Mouse (Mus musculus) adrenal gland, postnatal 14 days (tissue): Measurements from ENCODE around the gene Szrd1. TPM values are rescaled to one million over a fixed set of nuclear protein-coding genes. Genes with fewer than 3 reads are reported as not detected.
"Not testable (repeated sequence)": the region's sequence is repeated elsewhere in the genome, so short reads cannot be mapped to it uniquely, and the experiment has no call there.

Experiments
- DNase-seq: peaks from one replicate; pipeline ENCODE4 v3.0.0; 2021; ENCODE audit warnings: mixed read lengths
- total RNA-seq: library from RNA; stranded (reverse); gene quantifications from 2 replicates; pipeline ENCODE4 v1.2.3, GENCODE M21; 2021

The Szrd1 gene
- total RNA-seq, 1 experiment from 2014 or later = 107 TPM

DNA sequence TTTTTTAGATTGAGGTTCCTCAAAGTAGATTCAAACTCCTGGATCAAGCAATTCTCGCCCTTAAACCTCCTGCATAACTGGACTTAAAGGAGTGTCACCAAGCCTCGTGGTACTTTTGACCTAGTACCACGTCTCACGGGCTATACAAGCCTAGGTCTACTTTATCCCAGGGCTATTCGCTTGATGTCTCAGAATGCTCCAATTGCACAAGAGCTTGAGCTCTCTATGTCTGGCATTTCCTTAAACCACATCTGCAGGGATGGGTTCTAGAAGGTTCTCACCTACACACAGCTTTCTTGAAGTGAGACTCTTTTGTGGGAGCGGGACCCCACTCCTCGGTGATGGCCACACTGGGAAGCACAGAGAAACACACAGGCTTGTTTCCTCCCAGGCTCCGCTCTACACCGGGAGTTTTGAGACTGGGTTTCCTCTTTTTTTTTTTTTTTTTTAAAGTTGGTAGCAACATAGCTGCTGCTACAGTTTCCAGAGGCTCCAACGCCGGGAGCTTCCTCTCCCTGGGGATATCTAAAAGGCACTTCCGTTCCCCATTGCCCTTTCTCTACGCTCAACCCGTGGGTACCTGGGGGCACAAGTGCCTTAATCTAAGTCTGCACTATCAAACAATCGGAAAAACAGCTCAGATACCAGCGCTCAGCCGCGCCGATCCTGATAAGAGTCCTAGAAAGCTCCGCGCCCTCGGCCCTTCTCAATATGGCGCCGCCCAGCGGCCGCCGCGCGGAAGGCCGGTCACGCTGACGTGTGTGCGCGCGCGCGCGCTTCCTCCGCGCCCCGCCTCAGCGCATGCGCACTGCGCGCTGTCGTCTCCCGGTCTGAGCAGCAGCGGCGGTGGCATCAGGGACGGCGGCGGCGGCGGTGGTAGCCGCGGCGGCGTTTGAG lies 7.8 kb upstream of the Szrd1 start, which contains the start of gene Fbxo42:
Fbxo42 (plus strand) TSS at position 802 of the 897 bp plus-strand sequence.
- DNase-seq = peak; percentile 96

DNA sequence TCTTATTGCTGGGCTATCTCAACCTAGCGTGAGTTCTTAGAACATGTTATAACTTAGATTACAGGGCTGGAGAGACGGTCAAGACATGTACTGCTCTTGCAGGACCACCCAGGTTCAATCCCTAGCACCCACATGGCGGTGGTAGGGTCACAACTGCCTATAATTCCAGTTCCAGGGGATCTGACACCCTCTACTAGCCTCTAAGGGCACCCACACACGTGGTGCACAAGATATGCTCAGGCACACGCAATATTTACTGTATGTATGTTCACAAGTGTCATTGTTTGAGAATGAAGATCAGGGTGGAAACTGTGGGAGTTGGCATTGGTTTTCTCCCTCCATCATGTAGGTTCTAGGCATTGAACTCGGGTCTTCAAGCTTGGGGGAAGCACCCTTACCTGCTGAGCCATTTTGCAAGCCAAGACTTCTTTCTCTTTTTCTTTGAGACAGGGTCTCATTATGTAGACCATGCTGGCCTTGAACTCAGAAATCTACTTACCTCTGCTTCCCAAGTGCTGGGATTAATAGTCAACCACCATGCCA lies 7.0 kb upstream of the Szrd1 start:
- DNase-seq = no peak

DNA sequence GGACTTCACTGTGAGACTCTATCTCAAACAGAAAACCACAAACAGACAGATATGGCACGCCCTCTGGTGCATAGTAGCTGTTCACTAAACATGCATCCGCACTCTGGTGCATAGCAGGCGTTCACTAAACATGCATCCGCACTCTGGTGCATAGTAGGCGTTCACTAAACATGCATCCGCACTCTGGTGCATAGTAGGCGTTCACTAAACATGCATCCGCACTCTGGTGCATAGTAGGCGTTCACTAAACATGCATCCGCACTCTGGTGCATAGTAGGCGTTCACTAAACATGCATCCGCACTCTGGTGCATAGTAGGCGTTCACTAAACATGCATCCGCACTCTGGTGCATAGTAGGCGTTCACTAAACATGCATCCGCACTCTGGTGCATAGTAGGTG lies 5.5 kb upstream of the Szrd1 start:
- not testable (repeated sequence) for DNase-seq

DNA sequence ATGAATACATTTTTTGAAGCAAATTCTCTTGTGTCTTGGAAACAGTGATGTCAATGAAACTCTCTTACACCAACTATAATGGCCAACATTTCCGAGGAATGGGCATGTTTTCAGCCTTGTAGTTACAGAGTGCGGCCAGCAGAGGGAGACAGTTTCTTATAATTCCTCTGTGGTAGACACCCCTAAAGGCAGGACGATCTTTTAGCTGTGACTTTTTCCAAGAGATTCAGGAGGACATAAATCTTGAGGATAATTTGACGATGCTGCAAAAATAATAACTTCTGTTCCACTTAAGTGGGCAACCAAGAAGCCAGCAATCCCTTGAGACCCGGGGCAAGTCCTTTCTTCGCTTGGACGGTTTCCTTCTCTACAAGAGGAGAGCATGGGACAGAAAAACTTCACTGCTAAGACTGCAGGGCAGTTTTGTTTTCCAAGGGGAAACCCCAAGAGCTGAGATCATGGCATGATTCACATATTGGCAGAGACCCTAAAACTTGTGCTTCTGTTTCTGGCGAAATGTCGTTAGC lies 2.8 kb upstream of the Szrd1 start:
- peak; percentile 83 for DNase-seq

DNA sequence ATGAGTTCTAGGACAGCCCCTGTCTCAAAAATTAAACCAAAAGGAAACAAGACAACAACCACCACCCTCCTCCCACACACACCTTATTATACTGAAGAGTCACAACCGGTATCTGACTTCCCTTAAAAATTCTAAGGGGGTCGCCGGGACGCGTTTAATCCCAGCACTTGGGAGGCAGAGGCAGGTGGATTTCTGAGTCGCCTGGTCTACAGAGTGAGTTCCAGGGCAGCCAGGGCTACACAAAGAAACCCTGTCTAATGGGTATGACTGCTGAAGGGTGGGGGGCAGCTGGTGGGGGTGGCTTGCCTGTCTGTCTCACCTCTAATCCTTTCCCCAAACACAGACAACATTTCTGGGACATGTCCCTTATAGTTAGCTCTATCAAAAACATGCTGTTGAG lies 1.4 kb upstream of the Szrd1 start:
- no peak for DNase-seq

DNA sequence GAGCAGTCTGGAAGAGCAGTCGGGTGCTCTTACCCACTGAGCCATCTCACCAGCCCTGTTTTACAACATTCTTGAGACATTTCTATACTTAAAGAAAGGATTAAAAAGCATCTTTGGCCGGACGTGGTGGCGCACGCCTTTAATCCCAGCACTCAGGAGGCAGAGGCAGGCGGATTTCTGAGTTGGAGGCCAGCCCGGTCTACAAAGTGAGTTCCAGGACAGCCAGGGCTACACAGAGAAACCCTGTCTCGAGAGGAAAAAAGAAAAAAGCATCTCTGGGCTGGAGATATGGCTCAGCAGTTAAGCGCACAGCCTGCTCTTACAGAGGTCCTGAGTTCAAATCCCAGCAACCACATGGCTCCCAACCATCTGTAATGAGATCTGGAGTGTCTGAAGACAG lies 779 bp upstream of the Szrd1 start:
- not testable (repeated sequence) for DNase-seq

DNA sequence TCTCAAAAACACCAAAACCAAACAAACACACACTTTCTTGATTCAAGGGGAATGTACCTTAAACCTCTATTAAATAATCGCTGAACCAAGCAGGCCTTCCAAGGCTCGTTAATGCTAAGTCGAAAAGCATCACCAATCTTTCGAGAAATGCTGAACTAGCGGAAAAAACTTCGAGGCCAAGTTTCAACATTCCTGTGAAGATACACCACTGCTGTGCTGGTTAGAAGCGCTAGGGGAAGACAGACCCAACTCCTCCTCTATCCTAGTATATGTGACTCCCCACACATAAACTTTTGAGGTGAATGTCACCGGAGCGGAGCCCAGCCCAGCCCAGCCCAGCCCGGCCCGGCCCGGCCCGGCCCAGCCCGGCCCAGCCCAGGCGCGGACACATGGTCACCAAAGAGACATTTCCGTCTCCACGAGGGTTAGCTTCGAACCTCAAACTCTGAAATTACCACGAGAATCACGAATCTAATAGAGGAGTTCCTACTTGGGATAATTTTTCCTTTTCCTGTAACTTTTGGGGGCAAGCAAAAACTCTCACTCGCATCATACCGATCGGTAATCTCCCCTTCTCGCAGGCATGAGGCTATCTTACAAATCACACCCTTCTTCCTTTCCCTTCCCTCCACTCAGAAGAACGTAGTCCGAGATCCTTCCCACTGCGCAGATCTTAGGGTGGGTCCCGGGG lies 1.0 kb downstream of the Szrd1 start:
- peak; percentile 36 for DNase-seq

DNA sequence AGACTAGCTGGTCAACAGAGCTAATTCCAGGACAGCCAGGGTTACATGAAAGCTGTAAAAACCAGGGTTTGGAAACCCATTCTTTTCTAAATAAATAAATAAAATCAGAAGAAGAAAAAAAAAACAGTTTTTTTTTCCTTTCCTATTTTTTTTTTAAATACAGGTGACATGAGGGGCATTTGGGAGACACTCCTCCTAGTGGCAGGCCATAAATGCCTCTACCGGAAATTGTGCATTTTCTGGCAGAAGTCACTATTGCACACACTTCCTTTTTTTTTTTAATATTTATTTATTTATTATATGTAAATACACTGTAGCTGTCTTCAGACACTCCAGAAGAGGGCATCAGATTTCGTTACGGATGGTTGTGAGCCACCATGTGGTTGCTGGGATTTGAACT lies 1.8 kb downstream of the Szrd1 start:
- not testable (repeated sequence) for DNase-seq

DNA sequence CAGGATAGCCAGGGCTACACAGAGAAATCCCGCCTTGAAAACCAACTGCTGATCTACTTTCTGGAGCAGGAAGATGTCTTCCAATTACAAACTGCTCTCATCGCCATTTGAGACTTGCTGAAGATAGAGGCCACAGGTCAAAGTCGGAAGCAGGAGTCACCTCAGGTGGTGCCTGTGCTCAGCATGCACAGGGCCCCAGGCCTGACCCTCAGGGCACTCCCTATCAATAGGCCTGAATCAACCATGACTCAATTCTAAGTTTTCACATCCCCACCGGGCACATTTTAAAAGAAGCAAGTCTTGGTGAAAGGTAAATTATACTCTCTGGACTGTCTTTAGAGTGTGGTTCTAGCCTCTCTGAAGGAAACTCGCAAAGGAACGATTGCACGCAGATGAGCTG lies 3.4 kb downstream of the Szrd1 start:
- no peak for DNase-seq

DNA sequence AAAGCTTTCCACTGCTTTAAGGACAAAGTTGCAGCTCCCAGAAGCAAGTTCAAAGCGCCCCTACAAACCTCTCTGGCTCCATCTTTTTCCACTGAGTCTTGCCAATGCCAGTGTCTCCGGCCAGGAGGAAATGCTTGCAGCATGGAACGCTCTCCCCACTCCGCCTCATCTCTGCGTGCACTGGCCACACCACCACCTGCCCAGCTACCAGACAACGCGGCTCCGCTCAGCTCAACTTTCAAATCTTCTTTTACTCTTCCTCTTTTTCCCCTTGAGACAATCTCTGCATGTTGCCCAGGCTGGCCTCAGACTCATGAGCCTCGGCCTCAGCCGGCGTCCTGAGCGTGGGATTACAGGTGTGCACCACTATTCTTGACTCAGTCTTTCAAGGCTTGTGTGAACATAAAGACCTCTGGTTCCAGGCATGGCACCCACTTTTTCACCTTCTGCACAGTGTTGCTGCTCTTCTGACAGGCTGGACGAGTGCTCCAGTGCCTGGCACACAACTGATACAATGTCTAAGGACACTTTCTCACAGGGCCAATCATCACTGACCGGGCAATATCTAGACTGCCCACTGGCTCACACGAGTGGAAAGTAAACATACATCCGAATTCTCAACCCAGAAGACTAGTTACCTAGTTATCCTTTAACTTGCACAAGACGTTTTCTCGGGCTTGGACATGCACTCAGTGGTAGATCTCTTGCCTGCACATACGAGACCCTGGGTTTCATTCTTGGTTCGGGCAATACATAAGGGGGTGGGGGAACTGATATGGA lies 4.6 kb downstream of the Szrd1 start:
- DNase-seq = no peak

DNA sequence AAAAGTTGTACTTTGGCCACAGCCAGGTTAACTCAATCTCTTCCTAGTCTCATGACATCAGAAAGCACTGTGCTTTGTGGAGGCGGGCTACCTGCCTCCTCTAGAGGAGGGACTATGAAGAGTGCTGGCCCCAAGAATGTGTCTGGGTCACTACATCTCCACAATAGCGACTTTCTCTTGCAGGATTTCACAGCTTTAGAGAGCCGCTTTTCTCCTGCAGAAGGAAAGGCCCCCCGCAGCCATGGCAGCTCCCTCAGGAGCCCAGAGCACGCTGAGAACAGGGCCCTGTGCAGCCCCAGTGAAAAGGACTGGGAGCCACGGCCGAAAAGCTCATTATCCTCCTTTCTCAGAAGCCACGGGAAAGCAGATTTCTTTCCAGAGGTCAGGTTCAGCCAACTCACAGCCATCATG lies 5.5 kb downstream of the Szrd1 start:
- DNase-seq = no peak

DNA sequence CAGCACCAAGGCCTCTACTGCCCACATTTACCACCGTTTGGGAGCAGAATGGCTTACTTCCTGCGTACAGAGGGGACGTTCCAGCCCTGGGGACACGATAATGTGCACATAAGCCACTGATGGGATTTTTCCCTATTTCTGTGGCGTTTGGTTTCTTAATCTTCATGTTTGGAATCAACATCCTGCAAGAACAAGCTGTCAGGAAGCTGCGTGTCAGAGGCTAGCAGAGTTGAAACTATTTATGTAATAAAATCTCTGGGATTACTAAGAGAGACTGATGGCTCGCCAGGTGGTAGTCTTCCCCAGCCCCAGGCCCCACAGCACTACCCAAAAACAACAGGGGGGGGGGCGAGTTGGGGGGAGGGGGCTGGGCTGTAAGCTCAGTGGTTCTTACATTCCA lies 6.3 kb downstream of the Szrd1 start:
- no peak for DNase-seq

DNA sequence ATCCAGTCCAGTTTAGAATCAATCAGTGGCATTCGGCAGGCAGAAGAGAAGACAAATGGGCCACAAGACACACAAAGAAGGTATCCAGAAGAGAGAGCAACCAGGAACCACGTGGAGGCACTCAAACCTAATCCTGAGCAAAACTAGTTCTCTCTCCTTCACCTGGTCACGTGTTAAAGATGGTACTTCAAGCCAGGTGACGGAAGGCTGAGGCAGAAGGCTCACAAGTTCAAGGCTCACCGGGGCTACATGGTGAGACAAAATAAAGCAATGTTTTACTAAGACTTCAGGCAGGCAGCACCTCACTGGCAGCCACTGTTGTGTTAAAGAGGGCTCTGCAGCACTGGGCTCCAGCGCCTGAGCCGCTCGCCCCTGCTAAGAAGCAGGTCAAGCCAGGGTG lies 7.4 kb downstream of the Szrd1 start:
- no peak for DNase-seq

DNA sequence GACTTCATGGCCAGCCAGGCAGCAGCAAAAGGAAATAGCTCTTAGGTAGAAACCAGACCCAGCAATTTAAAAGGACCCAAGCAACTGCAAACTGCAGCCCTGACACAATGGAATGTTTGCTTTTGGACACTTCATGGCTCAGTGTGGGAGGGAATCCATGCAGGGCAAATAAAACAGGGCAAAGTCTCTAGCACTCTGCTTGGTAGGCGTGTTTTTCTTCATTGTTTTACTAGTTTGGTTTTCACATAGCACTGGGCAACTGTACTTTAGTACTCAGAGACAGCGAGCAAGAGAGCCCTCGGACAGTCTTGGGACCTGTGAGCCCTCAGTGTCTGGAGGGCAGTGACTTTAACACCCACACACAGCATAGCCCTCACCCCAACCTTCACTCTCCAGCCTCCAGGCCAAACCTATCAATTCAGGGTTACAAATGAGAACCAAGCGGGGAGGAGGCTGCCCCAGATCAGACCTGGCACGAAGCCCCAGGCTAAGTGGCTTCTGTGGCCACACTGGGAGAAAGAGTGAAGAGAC lies 8.0 kb downstream of the Szrd1 start:
- DNase-seq = peak; percentile 60

DNA sequence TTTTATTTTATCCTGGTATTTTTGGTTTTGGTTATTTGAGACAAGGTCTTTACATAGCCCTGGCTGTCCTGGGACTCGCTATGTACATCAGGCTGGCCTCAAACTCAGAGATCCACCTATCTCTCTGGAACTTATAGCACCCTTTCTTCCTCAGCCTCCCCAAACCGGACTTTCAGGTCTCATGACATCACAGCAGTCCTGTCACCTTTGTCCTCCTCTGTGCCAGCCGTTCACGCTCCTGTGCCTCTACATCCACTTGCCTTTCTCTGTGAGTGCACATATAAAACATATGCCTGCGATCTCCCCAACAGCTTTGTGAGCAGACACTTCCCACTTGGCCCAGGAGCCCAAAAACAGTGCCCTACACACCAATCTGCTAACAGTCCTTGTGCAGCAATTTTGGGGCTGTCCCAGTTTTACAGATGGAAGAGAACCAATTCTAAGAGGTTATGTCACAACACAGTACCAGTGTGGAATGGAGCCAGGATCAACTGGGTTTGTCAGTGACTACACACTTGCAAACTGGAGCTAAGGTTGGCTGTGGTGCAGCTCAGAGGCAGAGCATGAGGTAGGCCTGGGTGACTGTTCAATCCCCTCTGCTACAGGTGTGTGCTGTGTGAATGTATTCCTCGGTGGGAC lies 8.8 kb downstream of the Szrd1 start:
- DNase-seq = peak; percentile 79

DNA sequence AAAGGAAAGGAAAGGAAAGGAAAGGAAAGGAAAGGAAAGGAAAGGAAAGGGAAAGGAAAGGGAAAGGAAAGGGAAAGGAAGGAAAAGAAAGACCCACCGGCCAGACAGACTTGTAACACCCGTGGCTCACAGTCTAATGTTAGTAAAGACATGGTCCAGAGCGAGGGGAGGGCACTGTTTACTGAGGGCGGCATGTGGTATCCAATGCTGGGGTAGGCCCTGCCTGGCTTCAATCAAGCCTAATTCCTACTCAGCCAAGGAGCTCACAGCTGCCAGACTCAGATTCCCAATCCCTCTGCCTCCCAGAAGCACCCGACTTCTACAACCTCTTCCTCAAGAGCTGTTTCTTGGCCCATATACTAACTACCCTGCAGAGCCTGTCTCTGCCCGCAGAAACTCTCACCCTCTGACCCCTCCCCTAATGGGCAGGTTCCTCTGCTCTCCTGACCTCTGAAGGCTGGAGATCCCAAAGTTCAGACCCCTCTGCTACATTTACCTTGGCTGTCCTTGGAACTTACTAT lies 10.3 kb downstream of the Szrd1 start:
- DNase-seq = no peak

DNA sequence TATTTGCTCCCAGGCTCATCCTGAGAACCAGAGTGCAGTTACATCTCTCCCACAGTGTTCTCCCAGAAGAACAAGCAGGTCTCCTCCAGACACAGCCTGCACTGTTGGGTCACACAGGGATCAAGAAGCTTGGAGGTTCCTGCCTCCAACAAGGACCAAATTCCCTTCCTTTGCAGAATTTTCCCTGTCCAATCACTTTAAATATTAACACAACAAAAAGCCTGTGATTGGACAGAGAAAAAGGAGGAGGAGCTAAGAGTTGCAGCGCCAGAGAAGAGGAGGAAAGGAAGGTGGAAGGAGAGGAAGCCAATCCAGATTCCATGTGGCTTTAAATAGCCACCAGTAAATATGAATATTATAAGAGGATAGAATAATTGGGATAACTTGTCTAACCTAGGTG lies 16.5 kb downstream of the Szrd1 start:
- DNase-seq = no peak

DNA sequence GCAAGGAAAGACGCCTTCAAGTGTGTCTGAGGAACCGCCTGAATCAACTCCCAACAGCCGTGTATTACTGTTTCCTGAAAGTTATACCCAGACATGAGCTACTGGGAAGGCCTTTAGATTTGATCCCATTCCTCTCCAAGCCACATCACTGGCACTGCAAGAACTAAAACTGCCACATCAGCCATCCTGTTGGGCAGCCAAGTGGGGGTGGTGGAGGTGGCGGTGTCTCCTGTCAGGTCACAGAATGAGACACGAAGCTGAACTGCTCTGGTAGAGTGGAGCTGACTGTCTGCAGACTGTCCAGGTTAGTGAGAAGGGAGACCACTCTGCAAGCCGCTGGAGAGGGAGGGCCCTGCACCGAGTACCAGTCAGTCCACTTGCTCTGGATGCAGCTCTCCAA lies 16.9 kb downstream of the Szrd1 start:
- no peak for DNase-seq

DNA sequence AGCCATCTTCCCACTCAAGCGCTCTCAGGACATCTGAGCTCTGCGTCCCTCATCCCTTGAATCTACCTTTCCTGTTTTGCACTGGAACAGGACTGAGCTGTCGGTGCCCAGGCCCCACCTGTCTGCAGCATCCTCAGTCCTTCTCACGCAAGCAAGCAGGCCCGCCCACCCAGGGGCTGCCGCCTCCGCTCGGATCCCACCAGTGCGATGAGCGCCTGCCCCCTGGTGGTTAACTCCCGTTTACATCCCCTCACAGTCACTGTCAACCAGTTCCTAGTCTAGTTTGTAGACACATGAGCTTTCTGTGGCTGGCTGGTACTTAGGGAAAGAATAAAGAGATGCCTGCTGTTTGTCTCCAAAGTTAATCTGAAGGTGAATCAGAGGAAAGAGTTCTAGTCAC lies 18.9 kb downstream of the Szrd1 start:
- DNase-seq = peak; percentile 69

DNA sequence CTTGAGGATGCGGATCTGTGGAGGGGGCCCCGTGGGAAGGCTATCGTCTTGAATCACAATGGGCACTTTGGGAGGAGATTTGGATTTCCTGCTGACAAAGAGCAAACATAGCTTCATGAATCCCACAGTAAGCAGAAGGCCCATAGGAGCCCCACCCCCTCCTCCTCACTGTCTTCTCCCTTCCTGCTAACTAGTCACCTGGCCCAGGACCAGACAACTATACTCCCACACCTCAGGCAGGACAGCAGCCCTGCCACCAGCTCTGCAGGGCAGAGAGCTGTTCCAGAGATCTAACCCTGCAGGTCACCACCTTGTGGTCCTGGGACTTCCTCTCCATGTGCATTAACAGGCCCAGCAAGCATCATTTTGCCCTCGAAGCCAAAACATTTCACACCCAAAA lies 20.9 kb downstream of the Szrd1 start:
- no peak for DNase-seq

DNA sequence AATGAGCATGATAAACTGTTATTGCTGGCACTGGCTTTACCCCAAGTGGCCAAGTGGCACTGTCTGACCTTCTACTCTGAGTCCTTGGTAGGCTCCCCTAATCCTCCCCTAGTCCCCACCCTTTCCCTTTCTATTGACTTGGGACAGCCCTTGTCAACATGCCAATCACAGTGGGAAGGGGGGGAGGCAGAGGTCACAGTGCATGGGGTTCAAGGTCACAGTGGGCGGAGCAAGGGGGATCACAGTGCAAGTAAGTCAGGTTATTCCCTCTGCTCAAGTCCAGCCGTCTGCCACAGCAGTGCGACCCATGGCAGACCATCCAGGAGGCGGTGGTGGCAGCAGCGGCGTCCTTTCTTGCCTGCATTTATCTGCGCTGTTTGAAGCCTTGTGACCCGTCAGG lies 24.2 kb downstream of the Szrd1 start:
- peak; percentile 57 for DNase-seq
